Mouse (Mus musculus) retina, embryonic 14.5 days (tissue): ENCODE data around the gene Med10.

Experiments
- DNase-seq: peaks from one replicate; pipeline ENCODE4 v3.0.0-alpha.2; 2015; ENCODE audit warnings: low spot score

The Med10 gene

GRCm38 (mm10) chr13:69830606-69831005 is 28.4 kb downstream of the Med10 start:
- no peak for DNase-seq

GRCm38 (mm10) chr13:69832578-69832977 is 30.4 kb downstream of the Med10 start:
- DNase-seq, result no peak

- DNase-seq, result no peak
Measured at GRCm38 (mm10) chr13:69833416-69833815, 31.2 kb downstream of the Med10 start.

GRCm38 (mm10) chr13:69845592-69845991 is 43.4 kb downstream of the Med10 start:
- DNase-seq, result no peak

GRCm38 (mm10) chr13:69849579-69849978 is 47.4 kb downstream of the Med10 start:
- no peak for DNase-seq

GRCm38 (mm10) chr13:69852313-69852712 is 50.1 kb downstream of the Med10 start:
- DNase-seq, result peak; percentile 54

- no peak for DNase-seq
Measured at GRCm38 (mm10) chr13:69853425-69854043, 51.3 kb downstream of the Med10 start.

GRCm38 (mm10) chr13:69855941-69856340 is 53.7 kb downstream of the Med10 start:
- DNase-seq, result no peak

GRCm38 (mm10) chr13:69862276-69862675 is 60.1 kb downstream of the Med10 start:
- no peak for DNase-seq

GRCm38 (mm10) chr13:69864911-69865310 is 62.7 kb downstream of the Med10 start:
- no peak for DNase-seq
